Mouse (Mus musculus) stomach, embryonic 14.5 days (tissue): ENCODE data around the gene Adora2b. TPM values are rescaled to one million over a fixed set of nuclear protein-coding genes. Genes with fewer than 3 reads are reported as not detected.

Experiments used
- ATAC-seq: fragments of 200-750 bp; cut with Nextera tagmentation; 2 replicates; pipeline ENCODE4 v1.8.0; 2017; ENCODE audit warnings: low read depth, moderate TSS enrichment; ENCODE audit not compliant: insufficient number of reproducible peaks, insufficient read depth, low FRiP score
- H3K27ac ChIP-seq: fragments of 300-500 bp; sonication (generic); 2 replicates; pipeline ENCODE4 v1.5.1; 2014; ENCODE audit warnings: mild to moderate bottlenecking, low read length, moderate library complexity, mixed read lengths
- H3K27me3 ChIP-seq: fragments of 300-500 bp; sonication (generic); 2 replicates; pipeline ENCODE4 v1.6.1; 2014; ENCODE audit warnings: low read length, control low read depth, mixed read lengths; ENCODE audit not compliant: control insufficient read depth, insufficient read depth
- H3K36me3 ChIP-seq: fragments of 300-500 bp; sonication (generic); 2 replicates; pipeline ENCODE4 v1.6.1; 2014; ENCODE audit warnings: mild to moderate bottlenecking, control low read depth, low read length, moderate library complexity, mixed read lengths; ENCODE audit not compliant: control insufficient read depth, insufficient read depth
- H3K4me1 ChIP-seq: fragments of 300-500 bp; sonication (generic); 2 replicates; pipeline ENCODE4 v1.6.1; 2014; ENCODE audit warnings: low read length, control low read depth, mixed read lengths; ENCODE audit not compliant: control insufficient read depth, insufficient read depth
- H3K4me2 ChIP-seq: fragments of 300-500 bp; sonication (generic); replicated peaks from 2 replicates; pipeline ENCODE4 v1.6.1; 2014; ENCODE audit warnings: low read depth, low read length, control low read depth
- H3K4me3 ChIP-seq: fragments of 300-500 bp; sonication (generic); 2 replicates; pipeline ENCODE4 v1.5.1; 2014; ENCODE audit warnings: low read depth, low read length, control low read depth
- H3K9ac ChIP-seq: fragments of 300-500 bp; sonication (generic); replicated peaks from 2 replicates; pipeline ENCODE4 v1.6.1; 2014; ENCODE audit warnings: low read depth, mild to moderate bottlenecking, control low read depth, low read length, moderate library complexity, mixed read lengths
- H3K9me3 ChIP-seq: fragments of 300-500 bp; sonication (generic); 2 replicates; pipeline ENCODE4 v1.6.1; 2016; ENCODE audit warnings: low read depth, low read length, control low read depth; ENCODE audit not compliant: control insufficient read depth
- WGBS: fragments of 180-500 bp; shearing (Covaris S2); extraction: QIAGEN DNeasy Blood & Tissue Kit; methylation state at CpG from one replicate; pipeline ENCODE4 v1.1.7; 2014; 5-methylcytosine and 5-hydroxymethylcytosine counted together
- polyA plus RNA-seq: library from polyadenylated mRNA; unstranded; fragments of >200 nt; fragmentation: Nextera tagmentation; extraction: Ambion mirVana; gene quantifications from 2 replicates; pipeline ENCODE4 v1.2.1, GENCODE M21; 2014

Adora2b gene
- 3.6 and 4.5 TPM in 2 replicates for polyA plus RNA-seq

- H3K27ac ChIP-seq, result no peak within 1 kb of the TSS
- H3K9ac ChIP-seq, result peak within 1 kb of the TSS; percentile 33; the same call in 1 of the 2 replicates
- peak within 1 kb of the TSS; percentile 56 for H3K4me3 ChIP-seq
- no peaks in the 10 kb centered on the region for H3K27me3 ChIP-seq
- peak; percentile 87 for ATAC-seq
- H3K4me2 ChIP-seq, result peak within 1 kb of the TSS; percentile 100
- under 1% methylated on average over 67 of the region's 69 CpGs for WGBS
- no peaks in the 10 kb centered on the region for H3K36me3 ChIP-seq
- peaks cover 9% of the 10 kb centered on the region; the same call in 1 of the 2 replicates for H3K9me3 ChIP-seq
- H3K4me1 ChIP-seq, result peaks cover 6% of the 10 kb centered on the region; the same call in 1 of the 2 replicates
Measured at GRCm38 (mm10) chr11:62248401-62249244, at the start of gene Adora2b. TSS of gene Adora2b (plus strand) at chr11:62248984.

GRCm38 (mm10) chr11:62200901-62201512, 47.8 kb upstream of the Adora2b start:
- Histone ChIP-seq H3K36me3 (no peaks in the 10 kb centered on the region), H3K4me1 (peaks cover 6% of the 10 kb centered on the region; the same call in 1 of the 2 replicates), H3K27me3 (no peaks in the 10 kb centered on the region), H3K27ac (no peak overlapping the region), H3K4me2 (no peak overlapping the region), H3K9me3 (no peaks in the 10 kb centered on the region), H3K9ac (no peak overlapping the region), H3K4me3 (no peak overlapping the region)
- no peak for ATAC-seq
- 50% methylated on average over 5 of the region's 5 CpGs for WGBS

GRCm38 (mm10) chr11:62202645-62203044, 46.1 kb upstream of the Adora2b start:
- no peak for ATAC-seq
- Histone ChIP-seq H3K36me3 (no peaks in the 10 kb centered on the region), H3K9me3 (no peaks in the 10 kb centered on the region), H3K9ac (no peak overlapping the region), H3K27me3 (no peaks in the 10 kb centered on the region), H3K27ac (no peak overlapping the region), H3K4me3 (no peak overlapping the region), H3K4me1 (peaks cover 6% of the 10 kb centered on the region; the same call in 1 of the 2 replicates), H3K4me2 (no peak overlapping the region)
- WGBS, result 76% methylated on average over 1 of the region's 1 CpGs

GRCm38 (mm10) chr11:62209111-62209510, 39.7 kb upstream of the Adora2b start:
- Histone ChIP-seq H3K4me1 (no peaks in the 10 kb centered on the region), H3K27me3 (no peaks in the 10 kb centered on the region), H3K9ac (no peak overlapping the region), H3K27ac (no peak overlapping the region), H3K4me2 (no peak overlapping the region), H3K36me3 (no peaks in the 10 kb centered on the region), H3K9me3 (no peaks in the 10 kb centered on the region), H3K4me3 (no peak overlapping the region)
- no peak for ATAC-seq
- WGBS, result 92% methylated on average over 2 of the region's 2 CpGs

- Histone ChIP-seq H3K27ac (no peak overlapping the region), H3K4me1 (no peaks in the 10 kb centered on the region), H3K9me3 (no peaks in the 10 kb centered on the region), H3K27me3 (no peaks in the 10 kb centered on the region), H3K4me3 (no peak overlapping the region), H3K9ac (no peak overlapping the region), H3K36me3 (no peaks in the 10 kb centered on the region), H3K4me2 (no peak overlapping the region)
- no peak for ATAC-seq
- 47% methylated on average over 4 of the region's 4 CpGs for WGBS
Measured at GRCm38 (mm10) chr11:62209891-62210290, 38.9 kb upstream of the Adora2b start.

- no peak overlapping the region for H3K4me3 ChIP-seq
- H3K36me3 ChIP-seq, result no peaks in the 10 kb centered on the region
- no peaks in the 10 kb centered on the region for H3K9me3 ChIP-seq
- ATAC-seq, result no peak
- H3K4me2 ChIP-seq, result no peak overlapping the region
- H3K27me3 ChIP-seq, result no peaks in the 10 kb centered on the region
- H3K4me1 ChIP-seq, result no peaks in the 10 kb centered on the region
- WGBS, result 80% methylated on average over 12 of the region's 12 CpGs
- H3K9ac ChIP-seq, result no peak overlapping the region
- H3K27ac ChIP-seq, result no peak overlapping the region
Measured at GRCm38 (mm10) chr11:62213384-62213989, 35.3 kb upstream of the Adora2b start.

- H3K4me1 ChIP-seq, result no peaks in the 10 kb centered on the region
- no peaks in the 10 kb centered on the region for H3K27me3 ChIP-seq
- H3K9ac ChIP-seq, result no peak overlapping the region
- no peak for ATAC-seq
- H3K4me3 ChIP-seq, result no peak overlapping the region
- H3K36me3 ChIP-seq, result no peaks in the 10 kb centered on the region
- WGBS, result 70% methylated on average over 2 of the region's 2 CpGs
- no peak overlapping the region for H3K27ac ChIP-seq
- no peaks in the 10 kb centered on the region for H3K9me3 ChIP-seq
- no peak overlapping the region for H3K4me2 ChIP-seq
Measured at GRCm38 (mm10) chr11:62215107-62215506, 33.7 kb upstream of the Adora2b start.

- Histone ChIP-seq H3K4me3 (no peak overlapping the region), H3K4me1 (0 out of 2 replicates have a peak, but pooled peaks cover 4% of the 10 kb centered on the region), H3K4me2 (no peak overlapping the region), H3K27me3 (no peaks in the 10 kb centered on the region), H3K36me3 (no peaks in the 10 kb centered on the region), H3K9ac (no peak overlapping the region), H3K27ac (no peak overlapping the region), H3K9me3 (no peaks in the 10 kb centered on the region)
- 61% methylated on average over 6 of the region's 6 CpGs for WGBS
- no peak for ATAC-seq
Measured at GRCm38 (mm10) chr11:62217751-62218150, 31.0 kb upstream of the Adora2b start.
